Mouse (Mus musculus) cortical plate, adult 2 months (tissue): Measurements from ENCODE around the gene Dcun1d2.

Experiments
- CTCF ChIP-seq: fragments of 200-500 bp; IDR thresholded peaks from 2 replicates; pipeline ENCODE4 v1.5.1; 2011; ENCODE audit warnings: mild to moderate bottlenecking, control low read depth, low read length; ENCODE audit not compliant: insufficient read depth; ENCODE audit errors: extremely low read depth
- POLR2A ChIP-seq: fragments of 200-500 bp; IDR thresholded peaks from 2 replicates; pipeline ENCODE4 v1.6.1; 2011; ENCODE audit warnings: mild to moderate bottlenecking, low read length, control low read depth; ENCODE audit not compliant: insufficient read depth; ENCODE audit errors: extremely low read depth

DNA sequence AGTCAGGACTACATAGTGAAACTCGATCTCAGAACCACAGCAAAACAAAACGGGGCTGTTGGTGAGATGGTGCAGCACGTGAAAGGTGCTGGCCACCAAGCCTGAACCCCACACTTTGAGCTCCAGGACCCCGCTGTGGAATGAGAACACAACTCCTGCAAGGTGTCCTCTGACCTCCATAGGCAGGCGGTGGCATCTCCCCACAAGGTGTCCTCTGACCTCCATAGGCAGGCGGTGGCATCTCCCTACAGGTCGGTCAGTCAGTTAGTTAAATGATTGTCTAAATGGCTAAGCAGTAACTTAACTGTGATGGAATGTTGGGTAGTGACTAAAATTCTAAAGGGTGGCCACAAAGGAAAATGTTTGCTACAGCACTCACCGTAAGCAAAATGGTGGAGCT is 11.6 kb upstream of the Dcun1d2 start:
- TF ChIP-seq CTCF = no peak
- TF ChIP-seq POLR2A = no peak
